Mouse (Mus musculus) bone marrow, adult 2 months (tissue): ENCODE data around the gene AU041133.

ENCODE experiments used
- CTCF ChIP-seq: fragments of 200-500 bp; IDR thresholded peaks from 2 replicates; pipeline ENCODE4 v1.5.1; 2011; ENCODE audit warnings: low read length, control low read depth; ENCODE audit not compliant: control insufficient read depth, insufficient read depth
- POLR2A ChIP-seq: fragments of 200-500 bp; IDR thresholded peaks from 2 replicates; pipeline ENCODE4 v1.6.1; 2011; ENCODE audit warnings: low read depth, mild to moderate bottlenecking, control low read depth, low read length, borderline replicate concordance; ENCODE audit not compliant: control insufficient read depth

DNA sequence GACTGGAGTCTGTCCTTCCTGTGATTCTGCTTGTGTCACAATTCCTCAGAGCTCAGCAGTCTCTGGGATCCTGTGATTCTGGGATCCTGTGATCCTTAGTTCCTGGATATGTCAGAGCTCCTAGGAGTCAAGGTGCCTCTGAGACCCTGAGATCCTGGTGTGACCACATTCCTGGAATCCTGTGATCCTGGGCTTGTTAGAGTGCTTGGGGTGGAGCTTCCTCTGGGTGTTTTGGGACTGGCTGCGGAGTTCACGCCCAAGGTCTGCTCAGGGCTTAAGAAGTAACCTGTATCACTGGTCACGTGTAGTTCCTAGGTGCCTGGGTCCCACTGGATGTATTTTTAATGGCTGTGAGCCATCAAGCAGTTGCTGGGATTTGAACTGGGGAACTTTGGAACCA lies 10.6 kb upstream of the AU041133 start:
- no peak for TF ChIP-seq CTCF
- TF ChIP-seq POLR2A = no peak
